Mouse (Mus musculus) lung, embryonic 14.5 days (tissue): ENCODE data around the gene Hmg20b. TPM values are rescaled to one million over a fixed set of nuclear protein-coding genes. Genes with fewer than 3 reads are reported as not detected.

Experiments
- ATAC-seq: fragments of 200-750 bp; cut with Nextera tagmentation; 2 replicates; pipeline ENCODE4 v1.8.0; 2017; ENCODE audit warnings: mild to moderate bottlenecking, moderate TSS enrichment, moderate library complexity; ENCODE audit not compliant: insufficient read depth
- DNase-seq: peaks from one replicate; pipeline ENCODE4 v3.0.0-alpha.2; 2015
- H3K27ac ChIP-seq: fragments of 300-500 bp; sonication (generic); 2 replicates; pipeline ENCODE4 v1.5.1; 2014; ENCODE audit warnings: low read depth, mild to moderate bottlenecking, moderate library complexity
- H3K27me3 ChIP-seq: fragments of 300-500 bp; sonication (generic); 2 replicates; pipeline ENCODE4 v1.6.1; 2014; ENCODE audit warnings: low read length, control low read depth; ENCODE audit not compliant: insufficient read depth
- H3K36me3 ChIP-seq: fragments of 300-500 bp; sonication (generic); 2 replicates; pipeline ENCODE4 v1.6.1; 2014; ENCODE audit warnings: control low read depth; ENCODE audit not compliant: insufficient read depth
- H3K4me1 ChIP-seq: fragments of 300-500 bp; sonication (generic); 2 replicates; pipeline ENCODE4 v1.6.1; 2014; ENCODE audit warnings: antibody characterized with exemption, control low read depth; ENCODE audit not compliant: insufficient read depth
- H3K4me2 ChIP-seq: fragments of 300-500 bp; sonication (generic); 2 replicates; pipeline ENCODE4 v1.6.1; 2014; ENCODE audit warnings: mild to moderate bottlenecking
- H3K4me3 ChIP-seq: fragments of 300-500 bp; sonication (generic); 2 replicates; pipeline ENCODE4 v1.5.1; 2014; ENCODE audit warnings: low read depth, low read length
- H3K9ac ChIP-seq: fragments of 300-500 bp; sonication (generic); 2 replicates; pipeline ENCODE4 v1.6.1; 2014
- H3K9me3 ChIP-seq: fragments of 300-500 bp; sonication (generic); 2 replicates; pipeline ENCODE4 v1.6.1; 2016; ENCODE audit warnings: low read depth, low read length, control low read depth
- CTCF ChIP-seq: IDR thresholded peaks from 2 replicates; pipeline ENCODE4 v1.5.1; 2016; ENCODE audit warnings: antibody characterized with exemption, low read depth
- WGBS: fragments of 180-500 bp; shearing (Covaris S2); extraction: QIAGEN DNeasy Blood & Tissue Kit; methylation state at CpG from one replicate; pipeline ENCODE4 v1.1.7; 2014; 5-methylcytosine and 5-hydroxymethylcytosine counted together
- polyA plus RNA-seq: library from polyadenylated mRNA; unstranded; fragments of >200 nt; fragmentation: Nextera tagmentation; extraction: Ambion mirVana; gene quantifications from 2 replicates; pipeline ENCODE4 v1.2.1, GENCODE M21; 2014

Hmg20b gene
- polyA plus RNA-seq, 1 experiment from 2014 or later = 105 TPM

- Histone ChIP-seq H3K36me3 (peaks cover 60% of the 10 kb centered on the region), H3K27me3 (peaks cover 8% of the 10 kb centered on the region; the same call in 1 of the 2 replicates), H3K4me3 (no peak overlapping the region), H3K9me3 (no peaks in the 10 kb centered on the region), H3K9ac (no peak overlapping the region), H3K4me1 (peaks cover 25% of the 10 kb centered on the region), H3K4me2 (no peak overlapping the region), H3K27ac (no peak overlapping the region)
- DNase-seq (no peak), ATAC-seq (no peak)
- WGBS = 73% methylated on average over 6 of the region's 6 CpGs
- TF ChIP-seq CTCF = no peak
Observed at GRCm38 (mm10) chr10:81366477-81367206, 16.4 kb upstream of the Hmg20b start.

- peak within 1 kb of the TSS; percentile 34 for H3K4me3 ChIP-seq
- 27% methylated on average over 12 of the region's 12 CpGs for WGBS
- DNase-seq (peak; percentile 56), ATAC-seq (peak; percentile 2; the same call in 1 of the 2 replicates)
- H3K9ac ChIP-seq = 0 out of 2 replicates have a peak within 1 kb of the TSS, but pooled peaks have one; percentile 39
- H3K27ac ChIP-seq = peak within 1 kb of the TSS; percentile 36; the same call in 1 of the 2 replicates
- peak within 1 kb of the TSS; percentile 60 for H3K4me2 ChIP-seq
- peaks cover 57% of the 10 kb centered on the region for H3K36me3 ChIP-seq
- H3K4me1 ChIP-seq = peaks cover 25% of the 10 kb centered on the region
- no peak for TF ChIP-seq CTCF
- H3K9me3 ChIP-seq = no peaks in the 10 kb centered on the region
- peaks cover 8% of the 10 kb centered on the region; the same call in 1 of the 2 replicates for H3K27me3 ChIP-seq
Observed at GRCm38 (mm10) chr10:81365672-81366476, 15.6 kb upstream of the Hmg20b start, which contains the start of gene 4930404N11Rik. TSS of gene 4930404N11Rik (minus strand) at chr10:81365816.

GRCm38 (mm10) chr10:81365073-81365472 is 14.8 kb upstream of the Hmg20b start:
- no peak for TF ChIP-seq CTCF
- Histone ChIP-seq H3K4me3 (no peak overlapping the region), H3K4me1 (peaks cover 28% of the 10 kb centered on the region), H3K4me2 (peak overlapping the region; percentile 60), H3K27ac (no peak overlapping the region), H3K36me3 (peaks cover 52% of the 10 kb centered on the region), H3K9me3 (no peaks in the 10 kb centered on the region), H3K27me3 (peaks cover 8% of the 10 kb centered on the region; the same call in 1 of the 2 replicates), H3K9ac (no peak overlapping the region)
- no peak; the same call in none of the 2 replicates for ATAC-seq
- DNase-seq = no peak
- 26% methylated on average over 4 of the region's 4 CpGs for WGBS

- no peak overlapping the region for H3K27ac ChIP-seq
- peaks cover 51% of the 10 kb centered on the region for H3K36me3 ChIP-seq
- peaks cover 28% of the 10 kb centered on the region for H3K4me1 ChIP-seq
- H3K9me3 ChIP-seq = no peaks in the 10 kb centered on the region
- peak overlapping the region; percentile 60 for H3K4me2 ChIP-seq
- 0 out of 2 replicates have a peak overlapping the region, but pooled peaks have one; percentile 39 for H3K9ac ChIP-seq
- H3K4me3 ChIP-seq = peak overlapping the region; percentile 34
- no peak for TF ChIP-seq CTCF
- peak; percentile 50 for DNase-seq
- H3K27me3 ChIP-seq = peaks cover 8% of the 10 kb centered on the region; the same call in 1 of the 2 replicates
- 10% methylated on average over 28 of the region's 28 CpGs for WGBS
- ATAC-seq = no peak; the same call in 1 of the 2 replicates
Observed at GRCm38 (mm10) chr10:81364666-81365065, 14.4 kb upstream of the Hmg20b start.

DNA sequence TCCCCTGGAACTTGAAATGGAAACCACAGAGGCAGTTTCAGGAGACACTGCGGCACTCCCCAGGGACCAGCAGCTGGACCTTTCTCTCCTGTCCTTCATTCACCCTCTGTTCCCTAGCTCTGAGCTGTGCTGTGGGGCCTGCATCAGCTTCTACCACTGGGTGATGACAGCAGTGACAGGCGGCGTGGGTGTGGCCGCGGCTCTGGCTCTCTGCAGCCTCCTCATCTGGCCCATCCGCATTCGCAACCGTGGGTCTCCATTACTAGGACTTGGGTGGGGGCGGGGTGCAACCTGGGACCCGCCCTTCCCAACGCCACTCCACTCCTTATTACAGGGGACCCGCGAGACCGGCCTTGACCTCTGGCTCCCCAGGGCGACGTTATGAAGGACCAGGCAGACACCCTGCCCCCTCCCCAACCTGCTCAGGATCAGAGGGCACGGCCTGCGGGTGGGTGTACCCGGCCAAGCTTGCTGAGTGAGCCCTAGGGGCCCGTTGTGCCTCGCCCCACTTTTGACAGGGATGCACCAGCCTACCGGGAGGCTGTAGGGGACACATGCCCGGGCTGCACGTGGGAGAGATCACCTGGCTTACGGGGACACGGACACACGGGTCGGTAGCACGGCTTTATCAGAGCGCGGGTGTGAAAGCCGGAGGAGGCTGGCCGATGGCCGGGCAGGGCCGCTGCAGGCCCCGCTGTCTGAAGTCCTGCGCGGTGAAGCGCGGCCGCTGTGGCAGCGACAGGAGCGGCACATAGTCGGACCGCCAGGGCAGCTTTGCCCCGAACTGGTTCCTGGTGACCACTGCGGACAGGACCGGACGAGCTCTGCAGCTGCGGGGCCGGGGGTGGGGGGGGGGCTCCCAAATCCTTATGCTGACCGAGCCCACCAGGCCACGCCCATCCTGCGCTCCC is 13.4 kb upstream of the Hmg20b start:
- TF ChIP-seq CTCF = no peak
- WGBS = 8% methylated on average over 54 of the region's 54 CpGs
- Histone ChIP-seq H3K4me2 (peak overlapping the region; percentile 60), H3K4me3 (peak overlapping the region; percentile 34), H3K27me3 (peaks cover 8% of the 10 kb centered on the region; the same call in 1 of the 2 replicates), H3K9ac (peak overlapping the region; percentile 39), H3K4me1 (peaks cover 31% of the 10 kb centered on the region), H3K9me3 (no peaks in the 10 kb centered on the region), H3K27ac (peak overlapping the region; percentile 79), H3K36me3 (peaks cover 41% of the 10 kb centered on the region)
- DNase-seq (peak; percentile 37), ATAC-seq (no peak)

DNA sequence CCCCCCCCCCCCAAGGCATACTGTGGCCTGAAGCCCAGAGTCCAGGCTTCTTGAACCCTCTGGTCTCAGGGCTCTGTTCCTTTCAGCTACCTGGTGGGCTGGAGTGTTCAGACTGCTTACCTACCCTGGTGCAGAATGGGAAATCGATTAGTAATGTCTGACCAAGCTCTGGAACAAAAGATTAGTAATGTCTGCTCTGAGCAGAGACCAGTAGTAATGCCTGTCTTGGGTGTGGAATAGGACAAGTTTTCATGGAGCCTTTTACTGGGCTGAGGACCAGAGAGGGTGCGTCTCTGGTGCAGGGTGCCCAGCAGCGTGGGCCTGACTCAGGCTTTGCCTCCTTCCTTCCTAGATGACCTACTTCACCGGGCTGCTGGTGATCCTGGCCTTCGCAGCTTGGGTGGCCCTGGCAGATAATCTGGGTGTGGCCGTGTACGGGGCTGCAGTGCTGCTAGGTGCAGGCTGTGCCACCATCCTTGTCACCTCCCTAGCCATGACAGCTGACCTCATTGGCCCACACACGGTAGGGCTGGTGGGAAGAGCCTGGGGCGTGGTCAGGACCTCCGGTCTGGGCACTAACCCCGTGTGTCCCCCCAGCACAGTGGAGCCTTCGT is 12.2 kb upstream of the Hmg20b start:
- DNase-seq (peak; percentile 52), ATAC-seq (peak; percentile 9; the same call in 1 of the 2 replicates)
- Histone ChIP-seq H3K4me2 (peak overlapping the region; percentile 60), H3K36me3 (peaks cover 29% of the 10 kb centered on the region), H3K4me1 (peaks cover 40% of the 10 kb centered on the region), H3K27ac (peak overlapping the region; percentile 79), H3K9ac (peak overlapping the region; percentile 26; the same call in 1 of the 2 replicates), H3K4me3 (no peak overlapping the region), H3K9me3 (no peaks in the 10 kb centered on the region), H3K27me3 (peaks cover 8% of the 10 kb centered on the region; the same call in 1 of the 2 replicates)
- no peak for TF ChIP-seq CTCF
- WGBS = 53% methylated on average over 12 of the region's 12 CpGs
